Mouse (Mus musculus) cerebellum, postnatal 25 days (tissue): Measurements from ENCODE around the gene Mrpl40.

Experiments used
- DNase-seq, 2 experiments: peaks; one replicate each; pipeline ENCODE4 v3.0.0; 2021; ENCODE audit warnings: mixed read lengths in 2 of 2

Gene Mrpl40

GRCm38 (mm10) chr16:18828630-18829029 is 48.0 kb downstream of the Mrpl40 start:
- DNase-seq = no peak

- DNase-seq = no peak
These were observed 53.7 kb downstream of the Mrpl40 start for GRCm38 (mm10) chr16:18822925-18823324.

GRCm38 (mm10) chr16:18822356-18822755 is 54.3 kb downstream of the Mrpl40 start:
- DNase-seq = no peak
